Comparison of ENCODE assay signal across 31 mouse cellular contexts in genomic region chr16:81434559-81434958, GRCm38 (mm10).
A peak's percentile ranks its signal among the peaks of the same experiment; 100 is the strongest.
DNase-seq lines count a peak whose midpoint lies in the region; ATAC-seq and TF ChIP-seq lines count a peak whose summit lies in the region.
"Had no signal": no experiment of that assay in that cellular context is flagged by ENCODE, and none has a peak within 500 bp of the region (broad histone marks: within the 10 kb centered on the region; RNA-seq: fewer than 3 reads in every experiment).

No protein-coding gene starts in this region.

- no peaks in the 10 kb centered on the region for H3K4me1 ChIP-seq in forebrain, embryonic 14.5 days (ENCODE audit: control insufficient read depth, insufficient read depth, low read length)
- H3K4me1 ChIP-seq in forebrain, embryonic 10.5 days: no peaks in the 10 kb centered on the region
- peaks cover 14% of the 10 kb centered on the region for H3K4me1 ChIP-seq in liver, adult 2 months (ENCODE audit: control insufficient read depth, insufficient read depth, low read length)
- H3K4me1 ChIP-seq in liver, embryonic 11.5 days (replicated peaks; ENCODE audit: control insufficient read depth, insufficient read depth, low read length): no peaks in the 10 kb centered on the region
- no peaks in the 10 kb centered on the region for H3K4me1 ChIP-seq in lung, postnatal 0 days (ENCODE audit: insufficient read depth, low read depth, low read length)
- H3K4me1 ChIP-seq: embryonic facial prominence, embryonic 13.5 days; forebrain, embryonic 13.5 days; heart, embryonic 13.5 days; hindbrain, embryonic 10.5 days; hindbrain, embryonic 15.5 days; limb, embryonic 12.5 days; midbrain, embryonic 12.5 days; neural tube, embryonic 13.5 days had no signal

- H3K36me3 ChIP-seq in forebrain, embryonic 14.5 days (ENCODE audit: control insufficient read depth, insufficient read depth, low read length): no peaks in the 10 kb centered on the region
- H3K36me3 ChIP-seq in forebrain, embryonic 10.5 days (replicated peaks): no peaks in the 10 kb centered on the region
- H3K36me3 ChIP-seq in liver, adult 2 months (ENCODE audit: control insufficient read depth, insufficient read depth, low read length): no peaks in the 10 kb centered on the region
- no peaks in the 10 kb centered on the region for H3K36me3 ChIP-seq in liver, embryonic 11.5 days (ENCODE audit: control insufficient read depth, insufficient read depth, low read length)
- no peaks in the 10 kb centered on the region for H3K36me3 ChIP-seq in lung, postnatal 0 days (ENCODE audit: insufficient read depth, low read length)
- H3K36me3 ChIP-seq: embryonic facial prominence, embryonic 13.5 days; heart, embryonic 13.5 days; hindbrain, embryonic 10.5 days; limb, embryonic 12.5 days; midbrain, embryonic 12.5 days had no signal

- no peaks in the 10 kb centered on the region for H3K27me3 ChIP-seq in forebrain, embryonic 14.5 days (replicated peaks; ENCODE audit: control insufficient read depth, insufficient read depth, low read length)
- no peaks in the 10 kb centered on the region for H3K27me3 ChIP-seq in forebrain, embryonic 10.5 days (ENCODE audit: poor library complexity, severe bottlenecking)
- no peaks in the 10 kb centered on the region for H3K27me3 ChIP-seq in liver, adult 2 months (ENCODE audit: control insufficient read depth, insufficient read depth, low read length)
- H3K27me3 ChIP-seq in liver, embryonic 11.5 days (replicated peaks; ENCODE audit: control insufficient read depth, insufficient read depth, low read length): no peaks in the 10 kb centered on the region
- H3K27me3 ChIP-seq in lung, postnatal 0 days (replicated peaks; ENCODE audit: insufficient read depth, low read length): no peaks in the 10 kb centered on the region
- H3K27me3 ChIP-seq: CH12.LX; embryonic facial prominence, embryonic 13.5 days; forebrain, embryonic 13.5 days; heart, embryonic 13.5 days; hindbrain, embryonic 15.5 days; limb, embryonic 12.5 days; megakaryocyte, embryonic 14.5 days; midbrain, embryonic 12.5 days; neural tube, embryonic 13.5 days had no signal

- no peak for ATAC-seq in forebrain, embryonic 14.5 days
- ATAC-seq in liver, embryonic 11.5 days (replicated peaks; ENCODE audit: low FRiP score): no peak; the same call in 1 of the 2 replicates
- no peak for ATAC-seq in lung, postnatal 0 days
- ATAC-seq in megakaryocyte, adult 5-6 weeks (ENCODE audit: poor library complexity, severe bottlenecking): peak; percentile 10; the same call in 1 of the 2 replicates
- ATAC-seq: forebrain, embryonic 13.5 days; inflammation-experienced regulatory T-cells, adult 6 months had no signal

- TF ChIP-seq POLR2A in liver, adult 2 months (IDR thresholded peaks at IDR 0.05; ENCODE audit: extremely low read depth, insufficient read depth, low read length): no peak

- no peak overlapping the region for H3K27ac ChIP-seq in forebrain, embryonic 14.5 days (ENCODE audit: low read depth, low read length)
- no peak overlapping the region for H3K27ac ChIP-seq in forebrain, embryonic 10.5 days
- H3K27ac ChIP-seq in liver, adult 2 months (replicated peaks; ENCODE audit: insufficient read depth, low read depth, low read length): peak overlapping the region; percentile 77; the same call in 1 of the 2 replicates
- H3K27ac ChIP-seq in liver, embryonic 11.5 days (ENCODE audit: low read depth, low read length): no peak overlapping the region
- no peak overlapping the region for H3K27ac ChIP-seq in lung, postnatal 0 days (ENCODE audit: low read length)
- H3K27ac ChIP-seq: embryonic facial prominence, embryonic 13.5 days; forebrain, embryonic 13.5 days; heart, embryonic 13.5 days; hindbrain, embryonic 10.5 days; hindbrain, embryonic 15.5 days; left cerebral cortex, adult 2 months; limb, embryonic 12.5 days; midbrain, embryonic 12.5 days; neural tube, embryonic 13.5 days; stomach, postnatal 0 days had no signal

- no peak for TF ChIP-seq EP300 in lung, postnatal 0 days (IDR thresholded peaks at IDR 0.05)

- H3K79me2 ChIP-seq in liver, adult 2 months (ENCODE audit: control insufficient read depth, insufficient read depth, low read length): no peaks in the 10 kb centered on the region

- H3K4me2 ChIP-seq in forebrain, embryonic 14.5 days (ENCODE audit: low read length): no peak overlapping the region
- H3K4me2 ChIP-seq in liver, embryonic 11.5 days: no peak overlapping the region
- no peak overlapping the region; the same call in 1 of the 2 replicates for H3K4me2 ChIP-seq in lung, postnatal 0 days (replicated peaks; ENCODE audit: low read depth, low read length)
- H3K4me2 ChIP-seq: embryonic facial prominence, embryonic 13.5 days; forebrain, embryonic 13.5 days; heart, embryonic 13.5 days; hindbrain, embryonic 15.5 days; limb, embryonic 12.5 days; midbrain, embryonic 12.5 days; neural tube, embryonic 13.5 days had no signal

- H3K9ac ChIP-seq in forebrain, embryonic 14.5 days (ENCODE audit: low read length): no peak overlapping the region
- peak overlapping the region; percentile 56; the same call in 1 of the 2 replicates for H3K9ac ChIP-seq in liver, adult 2 months (ENCODE audit: low read depth, low read length)
- no peak overlapping the region for H3K9ac ChIP-seq in liver, embryonic 11.5 days (ENCODE audit: low read depth, low read length)
- H3K9ac ChIP-seq in lung, postnatal 0 days (replicated peaks; ENCODE audit: low read depth): no peak overlapping the region
- H3K9ac ChIP-seq: embryonic facial prominence, embryonic 13.5 days; forebrain, embryonic 13.5 days; heart, embryonic 13.5 days; hindbrain, embryonic 15.5 days; limb, embryonic 12.5 days; midbrain, embryonic 12.5 days; neural tube, embryonic 13.5 days had no signal

- peak; percentile 39 for DNase-seq in forebrain, embryonic 14.5 days (ENCODE audit: low spot score)
- DNase-seq in forebrain, embryonic 10.5 days (ENCODE audit: extremely low spot score, low spot score): no peak
- peak; percentile 96 for DNase-seq in liver, adult 2 months (ENCODE audit: extremely low read depth, low read depth, low spot score)
- DNase-seq in liver, embryonic 11.5 days (ENCODE audit: low spot score): no peak
- DNase-seq in lung, postnatal 0 days (ENCODE audit: low spot score): peak; percentile 37
- no peak for DNase-seq in lung, postnatal 25 days (ENCODE audit: low spot score)
- DNase-seq in adrenal gland, postnatal 14 days: no peak
- DNase-seq: adrenal gland, adult 8-10 months; cerebellum, adult 11-12 months; cerebellum, adult 9-11 months; heart, postnatal 10 days; kidney, adult 9 months; kidney, postnatal 25 days; lung, postnatal 14 days; right cerebral cortex, postnatal 4 days; thymus, adult 18-20 months; thymus, postnatal 25 days had no signal

- no peak overlapping the region for H3K4me3 ChIP-seq in forebrain, embryonic 14.5 days (ENCODE audit: low read depth, low read length)
- no peak overlapping the region for H3K4me3 ChIP-seq in forebrain, embryonic 10.5 days
- H3K4me3 ChIP-seq in liver, adult 2 months (ENCODE audit: insufficient read depth, low read depth, low read length): peak overlapping the region; percentile 63
- no peak overlapping the region for H3K4me3 ChIP-seq in liver, embryonic 11.5 days (ENCODE audit: low read depth, low read length)
- no peak overlapping the region for H3K4me3 ChIP-seq in lung, postnatal 0 days (ENCODE audit: low read depth, low read length)
- H3K4me3 ChIP-seq: embryonic facial prominence, embryonic 13.5 days; forebrain, embryonic 13.5 days; heart, embryonic 13.5 days; hindbrain, embryonic 10.5 days; hindbrain, embryonic 15.5 days; left cerebral cortex, adult 2 months; limb, embryonic 12.5 days; megakaryocyte, embryonic 14.5 days; midbrain, embryonic 12.5 days; neural tube, embryonic 13.5 days had no signal

- whole genome bisulfite sequencing in forebrain, embryonic 14.5 days: 88% methylated on average over 7 of the region's 7 CpGs
- 90% methylated on average over 7 of the region's 7 CpGs for WGBS in forebrain, embryonic 10.5 days
- WGBS in liver, adult 2 months: 13% methylated on average over 7 of the region's 7 CpGs
- 76% methylated on average over 7 of the region's 7 CpGs for WGBS in liver, embryonic 11.5 days
- 32% methylated on average over 7 of the region's 7 CpGs for WGBS in lung, postnatal 0 days

- H3K9me3 ChIP-seq in forebrain, embryonic 14.5 days (replicated peaks; ENCODE audit: control insufficient read depth, low read length): no peaks in the 10 kb centered on the region
- H3K9me3 ChIP-seq in forebrain, embryonic 10.5 days: no peaks in the 10 kb centered on the region
- H3K9me3 ChIP-seq in liver, embryonic 11.5 days (ENCODE audit: control insufficient read depth, low read length): no peaks in the 10 kb centered on the region
- no peaks in the 10 kb centered on the region for H3K9me3 ChIP-seq in lung, postnatal 0 days (ENCODE audit: low read length)
- H3K9me3 ChIP-seq: embryonic facial prominence, embryonic 13.5 days; forebrain, embryonic 13.5 days; heart, embryonic 13.5 days; hindbrain, embryonic 10.5 days; hindbrain, embryonic 15.5 days; limb, embryonic 12.5 days; megakaryocyte, embryonic 14.5 days; midbrain, embryonic 12.5 days; neural tube, embryonic 13.5 days had no signal

- no peak for TF ChIP-seq CTCF in liver, adult 2 months (IDR thresholded peaks at IDR 0.05; ENCODE audit: low read depth, low read length)
- no peak for TF ChIP-seq CTCF in lung, postnatal 0 days (IDR thresholded peaks at IDR 0.05)

Comparison
In these comparisons a context has a peak if more than half of its experiments do, and no peak if none do; other contexts are left out.
1. DNase-seq: peak in forebrain, embryonic 14.5 days (single experiment), liver, adult 2 months (single experiment) and lung, postnatal 0 days (single experiment); none in forebrain, embryonic 10.5 days (single experiment), liver, embryonic 11.5 days (single experiment), lung, postnatal 25 days (single experiment) and adrenal gland, postnatal 14 days (single experiment).